Mouse (Mus musculus) liver, embryonic 14.5 days (tissue): ENCODE measurements around the gene Snapc4. TPM values are rescaled to one million over a fixed set of nuclear protein-coding genes. Genes with fewer than 3 reads are reported as not detected.

Experiments
- ATAC-seq: fragments of 200-750 bp; cut with Nextera tagmentation; 2 replicates; pipeline ENCODE4 v1.8.0; 2017; ENCODE audit warnings: moderate number of reproducible peaks, mild to moderate bottlenecking, moderate library complexity; ENCODE audit not compliant: insufficient read depth
- DNase-seq, 3 experiments: peaks; one replicate each; pipeline ENCODE4 v3.0.0-alpha.2; 2012 to 2013; ENCODE audit warnings: low read depth in 3 of 3, low spot score in 3 of 3
- H3K27ac ChIP-seq: fragments of 300-500 bp; sonication (generic); 2 replicates; pipeline ENCODE4 v1.5.1; 2014; ENCODE audit warnings: moderate library complexity, mild to moderate bottlenecking, control low read depth, inconsistent platforms
- H3K27me3 ChIP-seq: fragments of 300-500 bp; sonication (generic); 2 replicates; pipeline ENCODE4 v1.6.1; 2014; ENCODE audit warnings: mild to moderate bottlenecking, low read length, moderate library complexity; ENCODE audit not compliant: control insufficient read depth, insufficient read depth
- H3K36me3 ChIP-seq: fragments of 300-500 bp; sonication (generic); replicated peaks from 2 replicates; pipeline ENCODE4 v1.6.1; 2014; ENCODE audit warnings: low read depth; ENCODE audit not compliant: control insufficient read depth, insufficient read depth
- H3K4me1 ChIP-seq, 2 experiments: fragments of 200-500 bp in 1 of 2; fragments of 300-500 bp in 1 of 2; sonication (generic) in 1 of 2; replicated peaks; 2 replicates each; pipeline ENCODE4 v1.6.1; 2012 to 2014; ENCODE audit warnings: antibody characterized with exemption in 1 of 2, inconsistent platforms in 1 of 2, low read length in 1 of 2; ENCODE audit not compliant: control insufficient read depth in 2 of 2, insufficient read depth in 2 of 2
- H3K4me2 ChIP-seq: fragments of 300-500 bp; sonication (generic); 2 replicates; pipeline ENCODE4 v1.6.1; 2014; ENCODE audit warnings: low read depth, mild to moderate bottlenecking, control low read depth, moderate library complexity
- H3K4me3 ChIP-seq, 2 experiments: fragments of 200-500 bp in 1 of 2; fragments of 300-500 bp in 1 of 2; sonication (generic) in 1 of 2; 2 replicates each; pipeline ENCODE4 v1.5.1; 2012 to 2014; ENCODE audit warnings: low read depth in 2 of 2, low read length in 2 of 2, mild to moderate bottlenecking in 2 of 2, control low read depth in 1 of 2, inconsistent platforms in 1 of 2, moderate library complexity in 1 of 2; ENCODE audit not compliant: insufficient read depth in 1 of 2
- H3K9ac ChIP-seq: fragments of 300-500 bp; sonication (generic); replicated peaks from 2 replicates; pipeline ENCODE4 v1.6.1; 2014; ENCODE audit warnings: mild to moderate bottlenecking, control low read depth, moderate library complexity
- H3K9me3 ChIP-seq: fragments of 300-500 bp; sonication (generic); 2 replicates; pipeline ENCODE4 v1.6.1; 2016; ENCODE audit warnings: low read length, mixed read lengths; ENCODE audit not compliant: control insufficient read depth
- CTCF ChIP-seq: IDR thresholded peaks from 2 replicates; pipeline ENCODE4 v1.5.1; 2016; ENCODE audit warnings: antibody characterized with exemption, low read depth, control low read depth
- EP300 ChIP-seq: IDR thresholded peaks from 2 replicates; pipeline ENCODE4 v1.6.1; 2016; ENCODE audit warnings: antibody characterized with exemption, low read depth
- WGBS: fragments of 180-500 bp; shearing (Covaris S2); extraction: QIAGEN DNeasy Blood & Tissue Kit; methylation state at CpG from one replicate; pipeline ENCODE4 v1.1.7; 2014; ENCODE audit not compliant: insufficient replicate concordance; 5-methylcytosine and 5-hydroxymethylcytosine counted together
- polyA plus RNA-seq, 2 experiments: library from polyadenylated mRNA; depleted of rRNA in 1 of 2; stranded (reverse) in 1 of 2; unstranded in 1 of 2; fragments of >200 nt; fragmentation: Nextera tagmentation in 1 of 2; extraction: Ambion mirVana in 1 of 2; gene quantifications; 2 replicates each; pipeline versions ENCODE4 v1.2.1 to v1.2.3; 2012 to 2014

Gene Snapc4
- polyA plus RNA-seq, 2 experiments, result 6.3 to 11.0 TPM

DNA sequence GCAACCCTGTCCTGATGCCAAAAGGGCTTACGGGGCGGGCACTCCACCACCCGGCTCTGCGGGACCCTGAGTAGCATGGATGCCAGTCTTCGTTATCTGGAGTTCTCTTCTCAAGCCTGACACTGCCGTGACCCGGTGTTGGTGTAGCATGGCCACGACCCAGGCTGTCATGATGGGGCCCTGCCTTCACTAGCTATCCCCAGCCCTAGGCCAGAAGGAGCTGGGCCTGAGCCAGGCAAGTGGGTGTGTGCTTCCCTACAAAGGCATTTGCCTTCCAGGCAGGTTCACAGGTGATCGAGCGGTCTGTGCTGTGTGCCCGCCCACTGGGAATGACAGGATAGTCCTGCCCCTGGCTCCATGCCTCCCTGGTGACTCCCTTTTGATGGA lies 64.5 kb downstream of the Snapc4 start:
- no peaks in the 10 kb centered on the region for H3K9me3 ChIP-seq
- H3K4me1 ChIP-seq, result no peaks in the 10 kb centered on the region
- H3K4me2 ChIP-seq, result peak overlapping the region; percentile 64
- H3K27ac ChIP-seq, result no peak overlapping the region
- no peak for TF ChIP-seq EP300
- H3K9ac ChIP-seq, result 0 out of 2 replicates have a peak overlapping the region, but pooled peaks have one; percentile 3
- peak; percentile 38; the same call in 1 of the 2 replicates for ATAC-seq
- H3K36me3 ChIP-seq, result no peaks in the 10 kb centered on the region
- H3K4me3 ChIP-seq, result peak overlapping the region; percentile 37 to 54
- DNase-seq, result no peak
- H3K27me3 ChIP-seq, result no peaks in the 10 kb centered on the region
- WGBS, result 5% methylated on average over 11 of the region's 11 CpGs

GRCm38 (mm10) chr2:26315072-26315924 lies 65.2 kb downstream of the Snapc4 start, which contains the start of gene Gpsm1:
TSS of gene Gpsm1 (plus strand) at chr2:26315515.
- peak within 1 kb of the TSS; percentile 37 to 54 for H3K4me3 ChIP-seq
- ATAC-seq (peak; percentile 54; the same call in 1 of the 2 replicates), DNase-seq (peak in 1 of 3 experiments; percentile 9)
- H3K4me2 ChIP-seq, result peak within 1 kb of the TSS; percentile 64
- H3K9ac ChIP-seq, result 0 out of 2 replicates have a peak within 1 kb of the TSS, but pooled peaks have one; percentile 3
- TF ChIP-seq EP300 (no peak), CTCF (no peak)
- no peaks in the 10 kb centered on the region for H3K36me3 ChIP-seq
- H3K9me3 ChIP-seq, result no peaks in the 10 kb centered on the region
- under 1% methylated on average over 61 of the region's 66 CpGs for WGBS
- no peak within 1 kb of the TSS for H3K27ac ChIP-seq
- no peaks in the 10 kb centered on the region for H3K4me1 ChIP-seq
- no peaks in the 10 kb centered on the region for H3K27me3 ChIP-seq

DNA sequence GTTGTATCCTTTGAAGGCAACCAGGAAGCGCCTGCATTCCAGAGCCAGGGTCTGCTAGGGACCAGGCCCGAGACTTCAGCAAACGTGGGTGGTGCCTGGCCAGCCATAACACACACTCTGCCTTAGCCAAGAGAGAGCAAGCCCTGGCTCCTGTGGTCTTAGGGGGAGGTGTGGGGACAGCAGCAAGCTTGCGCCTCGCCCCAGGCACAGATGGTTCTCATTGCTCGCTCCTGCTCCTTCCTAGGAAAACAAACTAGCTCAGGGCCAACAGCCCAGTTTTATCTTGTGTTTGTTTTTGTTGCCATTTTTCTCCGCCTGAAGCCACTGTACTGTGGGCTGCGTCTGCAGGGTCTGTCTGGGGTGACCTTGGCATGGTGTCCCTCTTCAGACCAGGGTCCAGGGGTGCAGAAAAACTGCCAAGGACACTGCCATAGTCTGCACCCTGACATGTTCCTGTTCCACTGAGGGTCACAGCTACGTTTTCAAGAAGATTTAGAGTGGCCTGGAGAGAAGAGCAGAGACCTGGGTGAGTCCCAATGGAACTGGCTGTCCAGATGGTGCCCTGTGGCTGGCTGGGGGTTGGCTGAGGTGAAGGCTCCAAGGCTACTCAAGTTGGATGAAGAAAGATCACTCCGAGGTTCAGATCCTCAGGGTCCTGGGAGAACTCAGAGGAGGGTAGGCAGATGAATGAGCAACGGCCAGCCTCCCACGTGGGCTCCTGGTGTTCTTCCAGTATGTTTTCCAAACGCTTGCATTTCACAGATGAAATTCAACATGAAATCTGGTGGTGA lies 66.0 kb downstream of the Snapc4 start:
- no peaks in the 10 kb centered on the region for H3K27me3 ChIP-seq
- no peak for DNase-seq
- 59% methylated on average over 13 of the region's 13 CpGs for WGBS
- no peaks in the 10 kb centered on the region for H3K9me3 ChIP-seq
- no peaks in the 10 kb centered on the region for H3K36me3 ChIP-seq
- no peak for TF ChIP-seq CTCF
- no peak for TF ChIP-seq EP300
- no peak for ATAC-seq
- H3K4me1 ChIP-seq, result no peaks in the 10 kb centered on the region
- H3K4me3 ChIP-seq, result no peak overlapping the region
- H3K27ac ChIP-seq, result no peak overlapping the region
- H3K4me2 ChIP-seq, result peak overlapping the region; percentile 64
- H3K9ac ChIP-seq, result no peak overlapping the region

DNA sequence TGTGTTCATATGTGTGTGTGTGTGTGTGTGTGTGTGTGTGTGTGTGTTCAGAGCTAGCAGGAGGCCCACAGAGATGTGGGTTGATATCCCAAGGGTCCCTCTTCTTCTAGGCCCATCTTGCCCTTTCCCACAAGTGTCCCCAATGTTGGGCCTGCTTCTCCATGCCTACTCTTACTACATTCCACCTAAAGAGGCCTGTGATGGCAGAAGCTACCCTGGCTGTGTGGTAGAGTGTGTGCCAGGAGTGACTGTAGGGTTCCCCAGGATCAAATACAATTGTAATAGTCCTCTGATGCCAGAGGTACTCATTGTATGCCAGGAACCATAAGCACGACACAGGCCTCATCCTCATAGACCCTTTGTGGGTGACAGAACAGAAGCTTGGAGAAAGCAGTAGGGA lies 67.1 kb downstream of the Snapc4 start:
- Histone ChIP-seq H3K9me3 (no peaks in the 10 kb centered on the region), H3K27me3 (no peaks in the 10 kb centered on the region), H3K36me3 (no peaks in the 10 kb centered on the region), H3K4me1 (no peaks in the 10 kb centered on the region), H3K4me2 (no peak overlapping the region), H3K9ac (no peak overlapping the region), H3K4me3 (no peak overlapping the region), H3K27ac (no peak overlapping the region)
- DNase-seq, result no peak
- WGBS, result 77% methylated on average over 1 of the region's 1 CpGs
- no peak for TF ChIP-seq CTCF
- no peak for TF ChIP-seq EP300
- ATAC-seq, result no peak

GRCm38 (mm10) chr2:26312812-26313211 lies 67.6 kb downstream of the Snapc4 start:
- ATAC-seq, result no peak
- Histone ChIP-seq H3K36me3 (no peaks in the 10 kb centered on the region), H3K27ac (no peak overlapping the region), H3K4me1 (no peaks in the 10 kb centered on the region), H3K4me2 (no peak overlapping the region), H3K27me3 (no peaks in the 10 kb centered on the region), H3K9ac (no peak overlapping the region), H3K9me3 (no peaks in the 10 kb centered on the region), H3K4me3 (no peak overlapping the region)
- WGBS, result 42% methylated on average over 2 of the region's 2 CpGs
- no peak for TF ChIP-seq EP300
- TF ChIP-seq CTCF, result peak; percentile 43
- no peak for DNase-seq

Other genes with a start within 250 kb of the Snapc4 start
- gene Lhx3, start 172.4 kb downstream of the Snapc4 start, polyA plus RNA-seq (2012; rRNA removed), result 0.02 TPM in 1 of 2 replicates, not detected in the other
- not detected in 2 replicates for gene Lhx3, start 172.4 kb downstream of the Snapc4 start, polyA plus RNA-seq (2014; fragmentation: Nextera tagmentation; extraction: Ambion mirVana)
- gene Qsox2, start 143.1 kb downstream of the Snapc4 start, polyA plus RNA-seq (2012; rRNA removed), result 4.5 and 4.7 TPM in 2 replicates
- 3.8 and 4.3 TPM in 2 replicates for gene Qsox2, start 143.1 kb downstream of the Snapc4 start, polyA plus RNA-seq (2014; fragmentation: Nextera tagmentation; extraction: Ambion mirVana)
- gene Ccdc187, start 86.1 kb downstream of the Snapc4 start, polyA plus RNA-seq (2012; rRNA removed), result 0.05 and 0.06 TPM in 2 replicates
- gene Ccdc187, start 86.1 kb downstream of the Snapc4 start, polyA plus RNA-seq (2014; fragmentation: Nextera tagmentation; extraction: Ambion mirVana), result 0.06 TPM in 1 of 2 replicates, not detected in the other
- gene Gpsm1, start 65.1 kb downstream of the Snapc4 start, polyA plus RNA-seq (2012; rRNA removed), result 2.3 and 2.4 TPM in 2 replicates
- 1.1 and 1.6 TPM in 2 replicates for gene Gpsm1, start 65.1 kb downstream of the Snapc4 start, polyA plus RNA-seq (2014; fragmentation: Nextera tagmentation; extraction: Ambion mirVana)
- 7.6 and 7.8 TPM in 2 replicates for gene Dnlz, start 28.5 kb downstream of the Snapc4 start, polyA plus RNA-seq (2012; rRNA removed)
- gene Dnlz, start 28.5 kb downstream of the Snapc4 start, polyA plus RNA-seq (2014; fragmentation: Nextera tagmentation; extraction: Ambion mirVana), result 7.0 and 8.4 TPM in 2 replicates
- gene Card9, start 19.7 kb downstream of the Snapc4 start, polyA plus RNA-seq (2012; rRNA removed), result 6.4 and 6.8 TPM in 2 replicates
- 1.1 and 2.3 TPM in 2 replicates for gene Card9, start 19.7 kb downstream of the Snapc4 start, polyA plus RNA-seq (2014; fragmentation: Nextera tagmentation; extraction: Ambion mirVana)
- 26.3 and 35.3 TPM in 2 replicates for gene Entr1, start 8.7 kb upstream of the Snapc4 start, polyA plus RNA-seq (2012; rRNA removed)
- gene Entr1, start 8.7 kb upstream of the Snapc4 start, polyA plus RNA-seq (2014; fragmentation: Nextera tagmentation; extraction: Ambion mirVana), result 36.0 and 41.6 TPM in 2 replicates
- gene Pmpca, start 8.7 kb upstream of the Snapc4 start, polyA plus RNA-seq (2012; rRNA removed), result 32.5 and 41.8 TPM in 2 replicates
- gene Pmpca, start 8.7 kb upstream of the Snapc4 start, polyA plus RNA-seq (2014; fragmentation: Nextera tagmentation; extraction: Ambion mirVana), result 45.5 and 50.1 TPM in 2 replicates
- gene Inpp5e, start 28.6 kb upstream of the Snapc4 start, polyA plus RNA-seq (2012; rRNA removed), result 6.9 and 9.1 TPM in 2 replicates
- gene Inpp5e, start 28.6 kb upstream of the Snapc4 start, polyA plus RNA-seq (2014; fragmentation: Nextera tagmentation; extraction: Ambion mirVana), result 4.1 and 5.4 TPM in 2 replicates
- gene Sec16a, start 64.6 kb upstream of the Snapc4 start, polyA plus RNA-seq (2012; rRNA removed), result 9.4 and 10.5 TPM in 2 replicates
- gene Sec16a, start 64.6 kb upstream of the Snapc4 start, polyA plus RNA-seq (2014; fragmentation: Nextera tagmentation; extraction: Ambion mirVana), result 9.3 and 10.7 TPM in 2 replicates
- gene Notch1, start 136.0 kb upstream of the Snapc4 start, polyA plus RNA-seq (2012; rRNA removed), result 1.7 and 1.8 TPM in 2 replicates
- 2.1 and 2.3 TPM in 2 replicates for gene Notch1, start 136.0 kb upstream of the Snapc4 start, polyA plus RNA-seq (2014; fragmentation: Nextera tagmentation; extraction: Ambion mirVana)
- 61.7 and 68.0 TPM in 2 replicates for gene Egfl7, start 199.4 kb upstream of the Snapc4 start, polyA plus RNA-seq (2012; rRNA removed)
- 46.8 and 47.6 TPM in 2 replicates for gene Egfl7, start 199.4 kb upstream of the Snapc4 start, polyA plus RNA-seq (2014; fragmentation: Nextera tagmentation; extraction: Ambion mirVana)
- not detected in 2 replicates for gene Gm20532, start 206.0 kb upstream of the Snapc4 start, polyA plus RNA-seq (2012; rRNA removed)
- not detected in 2 replicates for gene Gm20532, start 206.0 kb upstream of the Snapc4 start, polyA plus RNA-seq (2014; fragmentation: Nextera tagmentation; extraction: Ambion mirVana)
- gene Agpat2, start 223.8 kb upstream of the Snapc4 start, polyA plus RNA-seq (2012; rRNA removed), result 27.2 and 29.8 TPM in 2 replicates
- 31.4 and 32.8 TPM in 2 replicates for gene Agpat2, start 223.8 kb upstream of the Snapc4 start, polyA plus RNA-seq (2014; fragmentation: Nextera tagmentation; extraction: Ambion mirVana)
- gene Fam69b, start 247.8 kb upstream of the Snapc4 start, polyA plus RNA-seq (2012; rRNA removed), result 0.78 and 0.94 TPM in 2 replicates
- gene Fam69b, start 247.8 kb upstream of the Snapc4 start, polyA plus RNA-seq (2014; fragmentation: Nextera tagmentation; extraction: Ambion mirVana), result 0.70 and 0.78 TPM in 2 replicates